Mouse (Mus musculus) cerebellum, adult 2 months (tissue): ENCODE data around the gene Adgrg7. TPM values are rescaled to one million over a fixed set of nuclear protein-coding genes. Genes with fewer than 3 reads are reported as not detected.

ENCODE experiments used
- DNase-seq, 2 experiments: peaks; one replicate each; pipeline ENCODE4 v3.0.0; 2021
- H3K27ac ChIP-seq: fragments of 200-500 bp; 2 replicates; pipeline ENCODE4 v1.5.1; 2012; ENCODE audit warnings: low read length, control low read depth, inconsistent platforms; ENCODE audit not compliant: insufficient read depth
- H3K27me3 ChIP-seq: fragments of 200-500 bp; 2 replicates; pipeline ENCODE4 v1.6.1; 2012; ENCODE audit warnings: inconsistent platforms, mild to moderate bottlenecking, low read length, moderate library complexity; ENCODE audit not compliant: control insufficient read depth, insufficient read depth
- H3K4me1 ChIP-seq: fragments of 200-500 bp; 2 replicates; pipeline ENCODE4 v1.6.1; 2011; ENCODE audit warnings: low read length; ENCODE audit not compliant: control insufficient read depth, insufficient read depth
- H3K4me3 ChIP-seq: fragments of 200-500 bp; replicated peaks from 2 replicates; pipeline ENCODE3; 2011; ENCODE audit warnings: mild to moderate bottlenecking, low read depth, low read length, control low read depth; ENCODE audit not compliant: insufficient read depth
- CTCF ChIP-seq: fragments of 200-500 bp; IDR thresholded peaks from 2 replicates; pipeline ENCODE4 v1.5.1; 2011; ENCODE audit warnings: low read depth, mild to moderate bottlenecking, control low read depth, low read length, moderate library complexity, borderline replicate concordance; ENCODE audit not compliant: insufficient read depth
- POLR2A ChIP-seq: fragments of 200-500 bp; IDR thresholded peaks from 2 replicates; pipeline ENCODE4 v1.6.1; 2011; ENCODE audit warnings: low read length, control low read depth, borderline replicate concordance; ENCODE audit not compliant: insufficient read depth
- WGBS: fragments of 180-500 bp; shearing (Covaris S2); methylation state at CpG from one replicate; pipeline ENCODE4 v1.1.7; 2018; 5-methylcytosine and 5-hydroxymethylcytosine counted together
- polyA plus RNA-seq: library from polyadenylated mRNA; depleted of rRNA; stranded (reverse); fragments of >200 nt; gene quantifications from 2 replicates; pipeline ENCODE4 v1.2.3, GENCODE M21; 2012

The Adgrg7 gene
- polyA plus RNA-seq, 1 experiment, result not detected

GRCm38 (mm10) chr16:56717224-56718200, 78.1 kb downstream of the Adgrg7 start, which contains the start of gene Tfg:
TSS of gene Tfg (minus strand) at chr16:56717450.
- Histone ChIP-seq H3K4me1 (no peaks in the 10 kb centered on the region), H3K27ac (peak within 1 kb of the TSS; percentile 31; the same call in 1 of the 2 replicates), H3K27me3 (no peaks in the 10 kb centered on the region), H3K4me3 (peak within 1 kb of the TSS; percentile 67)
- peak; percentile 98 to 99 for DNase-seq
- no peak for TF ChIP-seq CTCF
- TF ChIP-seq POLR2A, result peak; percentile 50
- WGBS, result under 1% methylated on average over 62 of the region's 62 CpGs

DNA sequence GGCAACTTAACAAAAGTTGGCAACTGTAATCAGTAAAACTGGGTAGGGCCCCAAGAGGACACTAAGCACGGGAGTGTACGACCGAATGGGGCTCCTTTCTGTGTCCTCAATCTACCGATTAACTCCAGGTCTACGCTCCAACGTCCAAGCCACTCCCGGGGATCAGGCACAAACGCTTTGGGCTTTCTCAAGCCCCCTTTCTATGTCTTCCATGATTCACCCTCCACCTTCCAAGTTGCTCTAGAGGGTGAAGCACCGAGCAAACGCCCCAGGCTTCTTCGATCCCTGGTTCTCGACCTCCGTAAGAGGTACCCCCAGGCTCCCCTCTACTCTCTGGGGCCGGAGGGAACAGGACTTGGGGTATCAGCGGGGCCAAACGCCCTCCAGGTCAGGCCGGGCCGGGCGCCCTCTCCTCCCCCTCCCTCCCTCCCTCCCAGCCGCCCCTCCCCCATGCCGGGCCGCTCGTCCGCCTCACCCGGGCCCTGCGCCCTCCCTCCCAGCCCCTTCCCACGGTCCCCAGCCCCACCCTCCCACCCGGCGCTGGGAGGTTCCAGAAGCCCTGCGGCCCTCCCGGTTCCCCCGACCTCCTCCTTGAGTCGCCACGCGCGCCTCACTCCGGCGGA, 79.0 kb downstream of the Adgrg7 start:
- H3K27ac ChIP-seq, result peak overlapping the region; percentile 31; the same call in 1 of the 2 replicates

GRCm38 (mm10) chr16:56715608-56716007, 80.0 kb downstream of the Adgrg7 start:
- H3K4me1 ChIP-seq, result no peaks in the 10 kb centered on the region
- H3K27me3 ChIP-seq, result no peaks in the 10 kb centered on the region
- DNase-seq, result no peak
- no peak overlapping the region for H3K27ac ChIP-seq
- WGBS, result 49% methylated on average over 3 of the region's 3 CpGs
- H3K4me3 ChIP-seq, result no peak overlapping the region
- no peak for TF ChIP-seq POLR2A
- no peak for TF ChIP-seq CTCF

More for the DNA sequence above, 79.0 kb downstream of the Adgrg7 start:
- peak overlapping the region; percentile 67 for H3K4me3 ChIP-seq
- TF ChIP-seq CTCF (no peak), POLR2A (no peak)
- under 1% methylated on average over 27 of the region's 38 CpGs for WGBS
- no peaks in the 10 kb centered on the region for H3K4me1 ChIP-seq
- DNase-seq, result peak; percentile 37 to 52
- no peaks in the 10 kb centered on the region for H3K27me3 ChIP-seq

DNA sequence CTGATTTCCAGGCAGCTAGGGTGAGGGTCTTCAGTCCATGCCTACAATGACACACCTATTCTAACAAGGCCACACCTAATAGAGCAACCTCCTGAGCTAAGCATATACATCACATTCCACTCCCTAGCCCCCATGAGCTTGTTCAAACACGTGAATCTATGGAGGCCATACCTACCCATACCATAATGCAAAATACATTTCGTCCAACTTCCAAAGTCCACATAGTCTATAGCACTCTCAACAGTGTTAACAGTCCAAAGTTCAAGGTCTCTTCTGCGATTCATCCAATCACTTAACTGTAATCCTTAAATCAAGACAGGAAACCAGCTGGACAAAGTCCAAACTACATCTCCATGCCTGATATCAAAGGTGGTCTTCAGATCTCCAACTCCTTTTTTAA, 85.6 kb downstream of the Adgrg7 start:
- Histone ChIP-seq H3K4me1 (no peaks in the 10 kb centered on the region), H3K27me3 (no peaks in the 10 kb centered on the region), H3K27ac (no peak overlapping the region), H3K4me3 (no peak overlapping the region)
- DNase-seq, result no peak
- WGBS, result 96% methylated on average over 3 of the region's 3 CpGs
- no peak for TF ChIP-seq CTCF
- TF ChIP-seq POLR2A, result no peak

- H3K4me3 ChIP-seq, result no peak overlapping the region
- H3K27me3 ChIP-seq, result no peaks in the 10 kb centered on the region
- DNase-seq, result no peak
- 91% methylated on average over 3 of the region's 3 CpGs for WGBS
- no peaks in the 10 kb centered on the region for H3K4me1 ChIP-seq
- TF ChIP-seq CTCF (no peak), POLR2A (no peak)
- H3K27ac ChIP-seq, result no peak overlapping the region
These were observed 89.9 kb downstream of the Adgrg7 start for GRCm38 (mm10) chr16:56705731-56706130.

DNA sequence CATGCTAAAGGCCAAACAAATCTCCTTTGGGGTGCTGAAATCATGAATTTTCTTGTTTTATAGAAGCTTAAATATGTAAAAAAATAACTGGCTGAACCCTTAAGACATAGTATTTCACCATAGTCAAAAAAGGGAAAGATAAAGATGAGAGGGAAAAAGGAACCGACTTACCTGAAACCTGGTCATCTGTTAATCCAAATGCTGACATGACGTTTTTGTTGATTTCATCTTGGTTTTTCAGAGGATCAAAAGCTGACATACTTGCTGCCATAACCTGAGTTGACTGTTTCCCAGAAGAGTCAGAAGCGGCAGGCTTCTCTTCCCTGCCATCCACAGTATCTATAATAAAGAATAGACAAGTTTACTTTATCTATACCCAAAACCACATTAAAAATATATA, 94.8 kb downstream of the Adgrg7 start:
- Histone ChIP-seq H3K4me3 (no peak overlapping the region), H3K27ac (no peak overlapping the region), H3K4me1 (no peaks in the 10 kb centered on the region), H3K27me3 (no peaks in the 10 kb centered on the region)
- TF ChIP-seq POLR2A (no peak), CTCF (no peak)
- no peak for DNase-seq
- 91% methylated on average over 3 of the region's 3 CpGs for WGBS

DNA sequence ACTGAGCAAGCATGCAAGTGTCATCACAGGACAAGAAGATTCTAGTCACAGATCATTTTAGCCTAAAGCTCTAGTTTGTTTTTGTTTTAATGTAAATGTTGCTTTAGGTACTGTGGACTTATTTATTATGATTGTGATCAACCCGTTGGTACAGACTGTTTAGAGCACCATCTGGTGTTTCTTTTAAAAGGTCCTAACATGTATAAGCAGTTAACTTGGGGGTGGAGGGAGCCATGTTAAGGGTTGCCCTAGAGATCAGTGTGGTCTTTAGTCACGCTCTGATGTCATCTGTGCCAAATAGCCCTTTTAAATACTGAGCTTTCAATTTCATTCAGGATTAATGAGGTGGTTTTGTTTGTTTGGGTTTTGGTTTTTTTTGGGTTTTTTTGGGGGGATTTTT, 99.2 kb downstream of the Adgrg7 start:
- no peak overlapping the region for H3K4me3 ChIP-seq
- TF ChIP-seq CTCF, result no peak
- no peak for TF ChIP-seq POLR2A
- DNase-seq, result no peak
- no peaks in the 10 kb centered on the region for H3K4me1 ChIP-seq
- no peaks in the 10 kb centered on the region for H3K27me3 ChIP-seq
- 54% methylated on average over 2 of the region's 2 CpGs for WGBS
- H3K27ac ChIP-seq, result no peak overlapping the region
